Mouse (Mus musculus): ENCODE data around the gene Naa16. TPM values are rescaled to one million over a fixed set of nuclear protein-coding genes. Genes with fewer than 3 reads are reported as not detected.

Naa16 gene
- polyA plus RNA-seq, 1 experiment from 2014 or later: 40.7 TPM

DNA sequence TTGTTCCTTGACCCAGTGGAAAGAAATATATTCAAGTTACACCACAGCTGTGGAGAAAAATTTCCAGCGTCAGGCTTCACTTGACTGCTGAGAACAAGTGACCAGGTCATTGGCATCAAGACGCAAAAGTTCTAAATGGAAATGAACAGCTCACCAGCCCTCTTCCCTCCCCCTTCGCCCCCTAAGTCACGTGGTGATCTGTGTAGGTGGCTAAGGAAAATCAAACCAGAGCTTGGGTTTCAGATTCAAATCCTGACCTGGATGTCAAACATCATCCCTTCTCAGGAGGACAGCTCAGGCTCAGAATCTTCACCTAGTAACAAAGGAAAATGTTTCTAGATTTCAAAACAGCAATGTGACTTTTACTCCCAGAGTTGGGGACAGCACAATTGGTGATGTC, 91.3 kb downstream of the Naa16 start:
- no peaks in the 10 kb centered on the region for H3K36me3 ChIP-seq (ENCODE audit: control insufficient read depth, insufficient read depth, low read length)
- ATAC-seq (replicated peaks; ENCODE audit: low FRiP score, low TSS enrichment, low read depth): no peak
- H3K4me1 ChIP-seq (replicated peaks; ENCODE audit: control insufficient read depth, insufficient read depth, low read length): peaks cover under 1% of the 10 kb centered on the region; the same call in 1 of the 2 replicates
- 0 out of 2 replicates have a peak overlapping the region, but pooled peaks have one; percentile 20 for H3K4me2 ChIP-seq (ENCODE audit: low read length)
- 63% methylated on average over 4 of the region's 4 CpGs for WGBS
- no peak overlapping the region for H3K27ac ChIP-seq (ENCODE audit: low read depth)
- H3K27me3 ChIP-seq (replicated peaks; ENCODE audit: control insufficient read depth, insufficient read depth, low read length): no peaks in the 10 kb centered on the region
- H3K4me3 ChIP-seq (ENCODE audit: low read depth, low read length): no peak overlapping the region
- no peaks in the 10 kb centered on the region for H3K9me3 ChIP-seq (ENCODE audit: control insufficient read depth, low read length)
- H3K9ac ChIP-seq (ENCODE audit: low read length): no peak overlapping the region
- DNase-seq (ENCODE audit: low spot score): no peak

DNA sequence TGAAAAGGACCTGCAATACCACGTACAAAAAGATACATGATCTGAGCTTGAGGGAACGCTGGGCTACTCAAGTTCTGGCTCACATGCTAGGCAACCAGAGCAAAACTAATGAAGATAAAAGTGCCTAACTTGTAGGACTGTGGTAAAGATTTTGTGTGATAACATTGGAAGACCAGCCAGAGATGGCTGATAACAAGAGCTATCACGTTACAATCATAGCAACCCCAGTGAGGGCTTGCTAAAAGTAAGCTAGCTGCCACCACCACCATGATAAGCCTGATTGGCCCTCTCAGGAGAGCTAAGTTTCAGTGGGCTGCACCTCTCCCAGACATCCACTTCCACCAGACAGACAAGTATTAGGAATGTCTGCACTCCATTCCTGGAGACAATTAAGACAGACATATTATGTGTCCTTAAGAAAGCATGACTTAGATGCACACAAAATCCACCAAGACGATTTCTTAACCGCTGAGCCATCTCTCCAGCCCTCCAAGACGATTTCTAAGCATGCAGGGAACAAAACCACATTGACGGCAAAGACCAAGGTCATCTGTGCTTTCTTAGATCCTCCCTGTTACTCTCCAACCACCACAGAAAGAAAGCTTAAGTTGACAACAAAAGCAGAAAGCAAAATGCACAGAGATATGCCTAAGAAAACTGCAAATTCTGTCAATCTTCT, 92.1 kb downstream of the Naa16 start:
- Histone ChIP-seq H3K36me3 (ENCODE audit: control insufficient read depth, insufficient read depth, low read length) (no peaks in the 10 kb centered on the region), H3K4me1 (replicated peaks; ENCODE audit: control insufficient read depth, insufficient read depth, low read length) (peaks cover 8% of the 10 kb centered on the region), H3K9me3 (ENCODE audit: control insufficient read depth, low read length) (no peaks in the 10 kb centered on the region), H3K27me3 (replicated peaks; ENCODE audit: control insufficient read depth, insufficient read depth, low read length) (no peaks in the 10 kb centered on the region), H3K4me2 (ENCODE audit: low read length) (peak overlapping the region; percentile 20; the same call in 1 of the 2 replicates), H3K9ac (ENCODE audit: low read length) (no peak overlapping the region), H3K4me3 (ENCODE audit: low read depth, low read length) (no peak overlapping the region), H3K27ac (ENCODE audit: low read depth) (no peak overlapping the region)
- ATAC-seq (replicated peaks; ENCODE audit: low FRiP score, low TSS enrichment, low read depth) (no peak), DNase-seq (ENCODE audit: low spot score) (no peak)
- 67% methylated on average over 7 of the region's 7 CpGs for WGBS

DNA sequence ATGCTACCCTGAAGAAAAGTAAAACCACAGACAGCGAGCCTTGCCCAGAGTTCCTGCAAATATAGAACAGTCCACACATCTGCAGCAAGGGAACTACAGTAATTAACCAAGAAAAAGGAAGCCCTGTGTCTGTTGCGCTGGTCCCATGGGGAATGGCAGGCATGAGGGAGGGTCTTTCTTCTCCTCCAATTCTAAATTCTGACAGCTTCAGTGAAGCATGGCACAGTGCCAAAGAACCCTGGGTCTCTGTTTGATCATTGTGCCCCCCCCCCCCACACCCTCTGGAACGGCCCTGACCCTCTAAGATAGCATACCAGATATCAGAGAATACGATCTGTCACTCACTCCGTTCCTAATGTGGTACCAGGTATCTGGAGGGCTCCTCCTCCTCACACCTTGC, 93.7 kb downstream of the Naa16 start:
- H3K9me3 ChIP-seq (ENCODE audit: control insufficient read depth, low read length): no peaks in the 10 kb centered on the region
- H3K36me3 ChIP-seq (ENCODE audit: control insufficient read depth, insufficient read depth, low read length): no peaks in the 10 kb centered on the region
- 53% methylated on average over 5 of the region's 5 CpGs for WGBS
- H3K4me1 ChIP-seq (replicated peaks; ENCODE audit: control insufficient read depth, insufficient read depth, low read length): peaks cover 20% of the 10 kb centered on the region
- H3K9ac ChIP-seq (ENCODE audit: low read length): no peak overlapping the region
- no peak overlapping the region for H3K27ac ChIP-seq (ENCODE audit: low read depth)
- DNase-seq (ENCODE audit: low spot score) (no peak), ATAC-seq (replicated peaks; ENCODE audit: low FRiP score, low TSS enrichment, low read depth) (no peak)
- no peaks in the 10 kb centered on the region for H3K27me3 ChIP-seq (replicated peaks; ENCODE audit: control insufficient read depth, insufficient read depth, low read length)
- H3K4me2 ChIP-seq (ENCODE audit: low read length): no peak overlapping the region
- H3K4me3 ChIP-seq (ENCODE audit: low read depth, low read length): no peak overlapping the region

DNA sequence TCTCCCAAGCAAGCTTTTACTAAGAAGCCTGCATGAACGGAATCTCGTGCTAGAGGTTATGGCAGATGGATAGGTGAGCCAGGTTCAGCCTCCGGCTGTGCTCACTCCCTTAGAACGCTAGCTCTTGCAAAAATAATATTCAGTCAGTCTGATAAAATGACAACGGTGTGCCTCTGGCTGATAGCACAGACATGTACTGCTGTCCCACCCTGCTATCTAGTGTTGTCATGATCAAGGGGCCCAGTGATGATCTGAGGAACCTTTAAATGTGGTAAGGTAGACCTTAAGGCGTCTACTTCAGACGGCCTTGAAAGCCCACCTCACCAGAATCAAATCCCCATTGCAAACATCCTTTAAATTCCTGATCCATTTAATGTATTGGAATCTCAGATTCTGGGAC, 94.4 kb downstream of the Naa16 start:
- H3K9ac ChIP-seq (ENCODE audit: low read length): no peak overlapping the region
- DNase-seq (ENCODE audit: low spot score) (no peak), ATAC-seq (replicated peaks; ENCODE audit: low FRiP score, low TSS enrichment, low read depth) (no peak)
- peaks cover 20% of the 10 kb centered on the region for H3K4me1 ChIP-seq (replicated peaks; ENCODE audit: control insufficient read depth, insufficient read depth, low read length)
- H3K4me3 ChIP-seq (ENCODE audit: low read depth, low read length): no peak overlapping the region
- H3K27ac ChIP-seq (ENCODE audit: low read depth): no peak overlapping the region
- H3K36me3 ChIP-seq (ENCODE audit: control insufficient read depth, insufficient read depth, low read length): no peaks in the 10 kb centered on the region
- H3K27me3 ChIP-seq (replicated peaks; ENCODE audit: control insufficient read depth, insufficient read depth, low read length): no peaks in the 10 kb centered on the region
- no peak overlapping the region for H3K4me2 ChIP-seq (ENCODE audit: low read length)
- H3K9me3 ChIP-seq (ENCODE audit: control insufficient read depth, low read length): no peaks in the 10 kb centered on the region
- 81% methylated on average over 7 of the region's 7 CpGs for WGBS

DNA sequence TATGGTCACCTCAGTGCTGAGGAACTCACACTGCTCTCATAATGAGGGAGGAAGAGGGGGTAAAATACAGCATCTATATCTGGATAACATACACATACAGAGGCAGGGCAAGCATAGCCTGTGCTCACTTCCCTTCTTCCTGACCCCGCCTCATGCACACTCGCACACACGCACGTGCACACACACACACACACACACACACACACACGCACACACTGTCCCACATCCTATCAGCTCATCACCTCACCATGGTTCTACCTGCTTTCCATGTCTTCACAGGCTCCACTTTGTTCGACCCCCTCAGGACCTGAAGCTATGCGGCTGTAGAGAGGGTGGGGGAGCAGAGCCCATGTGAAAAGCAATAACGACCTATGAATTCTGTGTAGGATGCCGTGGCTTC, 95.0 kb downstream of the Naa16 start:
- H3K36me3 ChIP-seq (ENCODE audit: control insufficient read depth, insufficient read depth, low read length): no peaks in the 10 kb centered on the region
- no peak overlapping the region for H3K9ac ChIP-seq (ENCODE audit: low read length)
- WGBS: 86% methylated on average over 9 of the region's 9 CpGs
- no peak overlapping the region for H3K27ac ChIP-seq (ENCODE audit: low read depth)
- ATAC-seq (replicated peaks; ENCODE audit: low FRiP score, low TSS enrichment, low read depth) (no peak), DNase-seq (ENCODE audit: low spot score) (no peak)
- no peak overlapping the region for H3K4me3 ChIP-seq (ENCODE audit: low read depth, low read length)
- peaks cover 25% of the 10 kb centered on the region for H3K4me1 ChIP-seq (replicated peaks; ENCODE audit: control insufficient read depth, insufficient read depth, low read length)
- H3K27me3 ChIP-seq (replicated peaks; ENCODE audit: control insufficient read depth, insufficient read depth, low read length): no peaks in the 10 kb centered on the region
- no peaks in the 10 kb centered on the region for H3K9me3 ChIP-seq (ENCODE audit: control insufficient read depth, low read length)
- H3K4me2 ChIP-seq (ENCODE audit: low read length): no peak overlapping the region

DNA sequence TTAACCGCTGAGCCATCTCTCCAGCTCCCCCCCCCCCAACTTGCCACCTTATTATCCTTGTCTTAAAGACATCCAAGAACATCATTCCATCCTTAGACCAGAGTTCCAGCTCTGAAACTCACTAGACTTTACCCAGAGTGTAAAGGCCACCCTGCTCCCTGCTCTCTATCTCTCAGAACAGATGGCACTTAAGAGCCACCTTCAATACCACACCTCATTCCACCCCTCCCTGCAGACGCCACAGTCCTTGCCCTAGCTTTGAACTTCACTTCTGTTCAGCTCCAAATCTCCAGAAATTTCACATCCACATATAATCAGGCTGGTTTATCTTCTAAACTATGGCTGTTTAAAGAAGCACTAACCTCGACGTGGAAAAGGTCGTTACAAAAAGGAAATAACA, 95.6 kb downstream of the Naa16 start:
- Histone ChIP-seq H3K4me2 (ENCODE audit: low read length) (no peak overlapping the region), H3K27me3 (replicated peaks; ENCODE audit: control insufficient read depth, insufficient read depth, low read length) (no peaks in the 10 kb centered on the region)
- ATAC-seq (replicated peaks; ENCODE audit: low FRiP score, low TSS enrichment, low read depth): no peak

DNA sequence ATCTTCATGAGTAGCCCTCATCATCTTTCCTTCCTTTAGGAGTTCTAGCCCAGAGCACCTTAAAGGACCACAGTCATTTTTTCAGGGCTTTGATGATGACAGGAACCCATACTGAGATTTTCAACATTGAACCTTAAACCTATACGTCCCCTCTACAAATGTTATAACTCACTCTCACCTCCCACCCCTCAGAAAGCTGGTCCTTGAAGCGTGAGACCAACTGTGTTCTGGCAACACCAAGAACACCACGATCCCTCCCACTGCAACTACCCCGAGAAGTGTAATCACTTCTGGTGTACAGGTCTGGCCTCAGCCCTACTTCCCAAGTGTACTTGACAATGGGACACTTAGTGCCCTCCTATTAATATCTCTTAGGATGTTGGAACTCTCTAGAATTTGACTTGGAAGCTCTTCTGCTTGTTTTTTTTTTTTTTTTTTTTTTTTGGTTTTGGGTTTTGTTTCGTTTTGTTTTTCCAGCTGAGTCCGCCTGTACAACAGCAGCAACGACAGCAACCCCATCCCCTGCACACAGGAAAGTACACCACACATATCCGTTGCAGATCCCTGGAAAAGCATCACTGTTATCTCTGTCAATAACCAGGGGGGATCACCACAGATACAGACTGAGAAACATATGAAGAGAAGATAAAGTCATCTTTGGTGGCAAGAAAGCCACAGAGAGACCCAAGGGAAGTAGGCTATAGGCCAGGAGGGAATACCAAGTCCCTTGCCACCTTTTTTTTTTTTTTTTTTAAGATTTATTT, 96.3 kb downstream of the Naa16 start:
- H3K4me2 ChIP-seq (ENCODE audit: low read length): no peak overlapping the region
- peaks cover 25% of the 10 kb centered on the region for H3K4me1 ChIP-seq (replicated peaks; ENCODE audit: control insufficient read depth, insufficient read depth, low read length)
- no peak for DNase-seq (ENCODE audit: low spot score)
- ATAC-seq (replicated peaks; ENCODE audit: low FRiP score, low TSS enrichment, low read depth): no peak
- H3K9me3 ChIP-seq (ENCODE audit: control insufficient read depth, low read length): no peaks in the 10 kb centered on the region
- no peaks in the 10 kb centered on the region for H3K36me3 ChIP-seq (ENCODE audit: control insufficient read depth, insufficient read depth, low read length)
- H3K27ac ChIP-seq (ENCODE audit: low read depth): peak overlapping the region; percentile 59; the same call in 1 of the 2 replicates
- H3K9ac ChIP-seq (ENCODE audit: low read length): no peak overlapping the region
- no peak overlapping the region for H3K4me3 ChIP-seq (ENCODE audit: low read depth, low read length)
- H3K27me3 ChIP-seq (replicated peaks; ENCODE audit: control insufficient read depth, insufficient read depth, low read length): no peaks in the 10 kb centered on the region
- 80% methylated on average over 8 of the region's 8 CpGs for WGBS

More for the DNA sequence above, 95.6 kb downstream of the Naa16 start:
- no peaks in the 10 kb centered on the region for H3K9me3 ChIP-seq (ENCODE audit: control insufficient read depth, low read length)
- peaks cover 25% of the 10 kb centered on the region for H3K4me1 ChIP-seq (replicated peaks; ENCODE audit: control insufficient read depth, insufficient read depth, low read length)
- no peak overlapping the region for H3K9ac ChIP-seq (ENCODE audit: low read length)
- no peaks in the 10 kb centered on the region for H3K36me3 ChIP-seq (ENCODE audit: control insufficient read depth, insufficient read depth, low read length)
- no peak for DNase-seq (ENCODE audit: low spot score)
- H3K4me3 ChIP-seq (ENCODE audit: low read depth, low read length): no peak overlapping the region
- 40% methylated on average over 4 of the region's 5 CpGs for WGBS
- no peak overlapping the region for H3K27ac ChIP-seq (ENCODE audit: low read depth)

DNA sequence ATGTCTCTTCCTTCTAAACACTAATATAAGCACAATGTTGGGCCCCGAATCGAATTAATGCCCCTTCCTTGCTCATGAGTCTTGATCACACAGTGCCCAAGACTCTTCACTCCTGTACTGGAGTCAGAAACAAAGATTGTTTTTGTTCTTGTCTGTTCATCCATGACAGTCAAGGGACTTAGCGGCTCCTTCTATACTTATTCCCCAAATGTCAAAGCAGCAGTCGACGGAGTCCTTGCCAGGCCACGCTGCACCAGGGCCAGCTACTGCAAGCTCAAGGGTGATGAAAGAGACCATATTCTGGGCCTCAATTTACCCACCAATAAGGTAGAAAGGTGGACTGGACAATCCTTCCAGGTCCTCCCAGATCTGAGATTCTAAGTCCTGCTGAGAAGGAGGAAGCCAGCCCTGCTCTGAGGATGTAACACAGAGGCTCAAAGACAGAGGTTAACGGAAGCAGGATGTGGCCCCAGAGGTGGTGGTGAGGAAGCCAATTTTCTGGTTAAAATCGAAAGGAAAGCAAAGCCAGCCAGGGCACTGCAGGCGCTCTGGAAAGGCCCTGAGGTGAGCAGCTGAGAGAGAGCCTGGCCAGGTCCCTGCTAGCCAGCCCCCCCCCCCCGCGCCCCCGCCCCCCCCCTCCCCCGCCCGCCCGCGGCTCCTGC, 97.3 kb downstream of the Naa16 start:
- no peak overlapping the region for H3K9ac ChIP-seq (ENCODE audit: low read length)
- peak overlapping the region; percentile 59; the same call in 1 of the 2 replicates for H3K27ac ChIP-seq (ENCODE audit: low read depth)
- WGBS: 57% methylated on average over 9 of the region's 16 CpGs
- no peaks in the 10 kb centered on the region for H3K27me3 ChIP-seq (replicated peaks; ENCODE audit: control insufficient read depth, insufficient read depth, low read length)
- no peak overlapping the region for H3K4me3 ChIP-seq (ENCODE audit: low read depth, low read length)
- H3K4me1 ChIP-seq (replicated peaks; ENCODE audit: control insufficient read depth, insufficient read depth, low read length): peaks cover 25% of the 10 kb centered on the region
- H3K36me3 ChIP-seq (ENCODE audit: control insufficient read depth, insufficient read depth, low read length): no peaks in the 10 kb centered on the region; the same call in 1 of the 2 replicates
- ATAC-seq (replicated peaks; ENCODE audit: low FRiP score, low TSS enrichment, low read depth) (0 out of 2 replicates have a peak, but pooled peaks have one; percentile 16), DNase-seq (ENCODE audit: low spot score) (no peak)
- 0 out of 2 replicates have a peak overlapping the region, but pooled peaks have one; percentile 13 for H3K4me2 ChIP-seq (ENCODE audit: low read length)
- no peaks in the 10 kb centered on the region for H3K9me3 ChIP-seq (ENCODE audit: control insufficient read depth, low read length)

All from intestine, embryonic 14.5 days (tissue).